Mouse (Mus musculus) 3134 (cell line): Measurements from ENCODE around the gene Olfr738.

ENCODE experiments used
- DNase-seq: peaks from one replicate; pipeline ENCODE4 v3.0.0-alpha.2; 2011; ENCODE audit warnings: low spot score; ENCODE audit not compliant: insufficient read length; ENCODE audit errors: extremely low read depth

The Olfr738 gene

DNA sequence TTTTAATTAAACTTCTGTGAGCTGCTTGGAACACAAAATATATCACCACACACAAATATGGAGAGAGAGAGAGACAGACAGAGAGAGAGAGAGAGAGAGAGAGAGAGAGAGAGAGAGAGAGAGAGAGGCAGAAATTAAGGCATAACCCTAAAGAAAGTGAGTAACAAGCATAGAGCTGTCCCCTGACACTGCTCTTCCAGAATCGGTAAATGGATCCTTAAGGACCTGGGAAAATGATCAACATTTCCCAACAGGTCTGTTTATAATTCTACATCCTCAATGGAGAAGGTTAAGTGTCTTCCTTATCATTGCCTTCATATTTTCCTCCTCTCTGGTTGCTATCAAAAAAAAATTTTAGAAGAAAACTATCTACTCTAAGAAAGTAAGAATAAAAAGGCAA, at the start of gene Olfr738:
Gene Olfr738 (plus strand): TSS at position 301 of the 400 bp plus-strand sequence.
- DNase-seq: no peak

GRCm38 (mm10) chr14:50357593-50357992, 49.8 kb upstream of the Olfr738 start, which contains the start of gene Tlr11:
TSS of gene Tlr11 (plus strand) at chr14:50357914.
- no peak for DNase-seq

DNA sequence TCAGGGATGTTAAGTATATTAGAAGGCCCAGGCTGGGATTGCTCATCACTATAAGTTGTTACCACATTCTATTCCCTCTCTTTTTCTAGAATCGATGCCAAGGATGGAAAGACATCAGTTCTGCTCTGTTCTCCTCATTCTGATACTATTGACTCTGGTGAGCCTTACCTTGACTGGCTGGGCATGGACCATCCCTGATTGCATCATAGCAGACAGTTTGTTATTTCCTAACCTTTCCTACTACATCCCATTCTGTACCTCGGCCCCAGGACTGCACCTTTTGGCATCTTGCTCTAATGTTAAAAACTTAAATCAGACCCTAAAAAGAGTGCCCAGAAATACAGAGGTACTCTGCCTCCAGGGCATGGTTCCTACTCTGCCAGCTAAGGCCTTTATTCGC, 46.9 kb upstream of the Olfr738 start:
- DNase-seq: no peak

DNA sequence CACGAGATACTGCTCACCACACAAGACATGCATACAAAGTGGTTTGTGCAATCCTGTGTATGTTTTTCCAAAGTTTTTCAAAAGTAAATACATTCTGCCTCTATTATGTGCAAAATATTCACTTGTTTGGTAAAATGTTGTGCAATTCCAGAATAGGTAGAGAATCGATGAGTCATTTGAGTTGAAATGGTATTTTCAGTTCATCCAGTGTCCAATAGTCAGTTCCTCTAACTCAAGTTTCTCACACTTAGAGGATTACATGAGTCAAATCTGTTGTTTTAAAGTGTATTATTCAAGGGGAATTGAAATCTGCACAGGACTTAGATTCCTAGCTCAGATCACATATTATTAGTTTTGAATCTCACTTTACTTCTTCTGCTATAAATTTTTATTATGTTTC, 43.8 kb upstream of the Olfr738 start:
- DNase-seq: no peak

DNA sequence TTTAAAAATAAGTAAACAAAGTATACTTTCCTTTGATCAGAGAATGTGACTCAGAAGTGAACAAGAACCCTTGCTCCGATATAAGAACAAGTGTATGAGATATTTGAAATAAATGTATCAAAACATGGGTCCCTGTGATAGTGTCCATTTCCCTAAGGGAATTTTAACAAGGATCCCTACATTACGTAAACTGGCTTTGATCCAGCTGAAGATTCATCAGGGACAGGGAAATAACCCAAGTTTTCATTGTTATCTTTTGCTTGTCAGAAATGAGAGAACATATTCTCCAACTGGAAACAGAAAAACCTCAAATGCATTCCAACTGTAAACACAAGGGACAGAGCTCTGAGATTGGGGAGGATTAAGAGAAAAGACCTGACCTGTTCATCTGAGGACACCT, 26.5 kb upstream of the Olfr738 start, which contains the start of gene Olfr736:
Gene Olfr736 (plus strand): TSS at position 301 of the 400 bp plus-strand sequence.
- DNase-seq: no peak

DNA sequence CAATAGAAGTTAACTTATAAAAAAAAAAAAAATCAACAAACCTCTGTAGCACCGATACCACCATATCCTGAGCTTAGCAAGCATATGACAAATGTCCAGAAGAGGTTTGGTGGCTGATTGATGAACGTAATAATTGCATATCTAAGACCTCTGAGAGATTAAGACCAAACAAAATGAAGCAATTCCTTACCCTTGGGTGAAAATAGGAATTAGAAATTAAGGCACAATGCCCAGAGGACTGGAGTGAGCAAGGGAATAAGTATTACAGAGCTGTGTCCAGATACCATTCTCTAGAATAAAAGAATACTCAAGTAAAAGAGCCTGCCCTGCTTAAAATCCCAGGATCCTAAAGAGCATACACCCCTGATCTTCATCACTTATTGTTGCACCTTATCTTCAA, 11.0 kb downstream of the Olfr738 start, which contains the start of gene Olfr739:
Gene Olfr739 (plus strand): TSS at position 301 of the 400 bp plus-strand sequence.
- no peak for DNase-seq

DNA sequence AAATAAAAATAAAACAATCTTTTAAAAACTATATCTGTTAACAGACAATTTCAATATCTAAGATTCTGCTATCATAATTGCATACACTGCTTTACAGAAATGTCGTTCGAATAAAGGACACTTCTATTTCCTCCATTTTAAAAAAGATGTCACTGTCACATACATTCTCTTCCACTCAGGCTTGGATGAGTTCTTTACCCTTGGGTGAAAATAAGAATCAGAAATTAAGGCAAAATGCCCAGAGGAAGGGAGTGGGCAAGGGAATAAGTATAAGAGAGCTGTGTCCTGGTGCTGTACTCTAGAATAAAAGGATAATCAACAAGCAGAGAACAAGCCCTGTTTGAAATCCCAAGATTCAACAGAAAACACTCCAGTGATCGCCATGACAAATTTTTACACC, 37.9 kb downstream of the Olfr738 start, which contains the start of gene Olfr740:
Gene Olfr740 (plus strand): TSS at position 301 of the 400 bp plus-strand sequence.
- no peak for DNase-seq
